Mouse (Mus musculus) liver, embryonic 14.5 days (tissue): ENCODE data around the gene Zfyve19. TPM values are rescaled to one million over a fixed set of nuclear protein-coding genes. Genes with fewer than 3 reads are reported as not detected.

Experiments
- ATAC-seq: fragments of 200-750 bp; cut with Nextera tagmentation; 2 replicates; pipeline ENCODE4 v1.8.0; 2017; ENCODE audit warnings: moderate number of reproducible peaks, mild to moderate bottlenecking, moderate library complexity; ENCODE audit not compliant: insufficient read depth
- DNase-seq, 3 experiments: peaks; one replicate each; pipeline ENCODE4 v3.0.0-alpha.2; 2012 to 2013; ENCODE audit warnings: low read depth in 3 of 3, low spot score in 3 of 3
- H3K27ac ChIP-seq: fragments of 300-500 bp; sonication (generic); 2 replicates; pipeline ENCODE4 v1.5.1; 2014; ENCODE audit warnings: moderate library complexity, mild to moderate bottlenecking, control low read depth, inconsistent platforms
- H3K27me3 ChIP-seq: fragments of 300-500 bp; sonication (generic); 2 replicates; pipeline ENCODE4 v1.6.1; 2014; ENCODE audit warnings: mild to moderate bottlenecking, low read length, moderate library complexity; ENCODE audit not compliant: control insufficient read depth, insufficient read depth
- H3K36me3 ChIP-seq: fragments of 300-500 bp; sonication (generic); replicated peaks from 2 replicates; pipeline ENCODE4 v1.6.1; 2014; ENCODE audit warnings: low read depth; ENCODE audit not compliant: control insufficient read depth, insufficient read depth
- H3K4me1 ChIP-seq, 2 experiments: fragments of 200-500 bp in 1 of 2; fragments of 300-500 bp in 1 of 2; sonication (generic) in 1 of 2; replicated peaks; 2 replicates each; pipeline ENCODE4 v1.6.1; 2012 to 2014; ENCODE audit warnings: antibody characterized with exemption in 1 of 2, inconsistent platforms in 1 of 2, low read length in 1 of 2; ENCODE audit not compliant: control insufficient read depth in 2 of 2, insufficient read depth in 2 of 2
- H3K4me2 ChIP-seq: fragments of 300-500 bp; sonication (generic); 2 replicates; pipeline ENCODE4 v1.6.1; 2014; ENCODE audit warnings: low read depth, mild to moderate bottlenecking, control low read depth, moderate library complexity
- H3K4me3 ChIP-seq, 2 experiments: fragments of 200-500 bp in 1 of 2; fragments of 300-500 bp in 1 of 2; sonication (generic) in 1 of 2; 2 replicates each; pipeline ENCODE4 v1.5.1; 2012 to 2014; ENCODE audit warnings: low read depth in 2 of 2, low read length in 2 of 2, mild to moderate bottlenecking in 2 of 2, control low read depth in 1 of 2, inconsistent platforms in 1 of 2, moderate library complexity in 1 of 2; ENCODE audit not compliant: insufficient read depth in 1 of 2
- H3K9ac ChIP-seq: fragments of 300-500 bp; sonication (generic); replicated peaks from 2 replicates; pipeline ENCODE4 v1.6.1; 2014; ENCODE audit warnings: mild to moderate bottlenecking, control low read depth, moderate library complexity
- H3K9me3 ChIP-seq: fragments of 300-500 bp; sonication (generic); 2 replicates; pipeline ENCODE4 v1.6.1; 2016; ENCODE audit warnings: low read length, mixed read lengths; ENCODE audit not compliant: control insufficient read depth
- CTCF ChIP-seq: IDR thresholded peaks from 2 replicates; pipeline ENCODE4 v1.5.1; 2016; ENCODE audit warnings: antibody characterized with exemption, low read depth, control low read depth
- EP300 ChIP-seq: IDR thresholded peaks from 2 replicates; pipeline ENCODE4 v1.6.1; 2016; ENCODE audit warnings: antibody characterized with exemption, low read depth
- WGBS: fragments of 180-500 bp; shearing (Covaris S2); extraction: QIAGEN DNeasy Blood & Tissue Kit; methylation state at CpG from one replicate; pipeline ENCODE4 v1.1.7; 2014; ENCODE audit not compliant: insufficient replicate concordance; 5-methylcytosine and 5-hydroxymethylcytosine counted together
- polyA plus RNA-seq, 2 experiments: library from polyadenylated mRNA; depleted of rRNA in 1 of 2; stranded (reverse) in 1 of 2; unstranded in 1 of 2; fragments of >200 nt; fragmentation: Nextera tagmentation in 1 of 2; extraction: Ambion mirVana in 1 of 2; gene quantifications; 2 replicates each; pipeline versions ENCODE4 v1.2.1 to v1.2.3; 2012 to 2014

Zfyve19 gene
- polyA plus RNA-seq, 2 experiments = 18.2 to 20.5 TPM

GRCm38 (mm10) chr2:119250826-119251478 lies 42.5 kb downstream of the Zfyve19 start:
- no peaks in the 10 kb centered on the region for H3K9me3 ChIP-seq
- peak overlapping the region; percentile 40 for H3K9ac ChIP-seq
- H3K4me3 ChIP-seq = 0 out of 4 replicates have a peak overlapping the region, but pooled peaks have one; percentile 0 to 14
- no peak overlapping the region for H3K27ac ChIP-seq
- TF ChIP-seq CTCF (peak; percentile 97), EP300 (no peak)
- H3K4me1 ChIP-seq = peaks cover 6% of the 10 kb centered on the region in 2 experiments; a peak in 3 of 4 replicates
- ATAC-seq (peak; percentile 64; the same call in 1 of the 2 replicates), DNase-seq (peak; percentile 75 to 79 (median 78))
- H3K27me3 ChIP-seq = peaks cover 3% of the 10 kb centered on the region
- H3K36me3 ChIP-seq = no peaks in the 10 kb centered on the region
- H3K4me2 ChIP-seq = peak overlapping the region; percentile 57
- 10% methylated on average over 11 of the region's 11 CpGs for WGBS

DNA sequence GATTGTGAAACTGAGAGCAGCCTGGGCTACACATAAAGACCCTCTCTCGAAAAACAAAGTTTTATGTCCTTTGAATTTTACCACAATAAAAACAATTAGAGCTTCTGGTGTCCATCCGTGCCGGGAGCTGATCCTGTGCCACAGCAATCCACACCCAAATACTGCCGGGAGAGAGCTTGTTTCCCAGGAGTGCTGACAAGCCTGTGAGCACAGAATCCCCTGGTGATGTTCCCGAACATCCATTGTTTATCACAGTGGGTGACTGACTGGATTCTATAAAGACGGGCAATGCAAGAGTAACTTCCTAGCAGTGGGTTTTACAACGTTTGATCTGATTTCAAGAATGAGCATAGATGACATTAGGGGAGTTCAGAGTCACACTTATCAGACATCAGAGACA lies 46.6 kb downstream of the Zfyve19 start:
- no peak overlapping the region for H3K4me3 ChIP-seq
- peaks cover 6% of the 10 kb centered on the region in 2 experiments; a peak in 3 of 4 replicates for H3K4me1 ChIP-seq
- TF ChIP-seq CTCF = no peak
- TF ChIP-seq EP300 = no peak
- WGBS = 29% methylated on average over 7 of the region's 7 CpGs
- H3K9ac ChIP-seq = no peak overlapping the region
- no peak for ATAC-seq
- peaks cover 3% of the 10 kb centered on the region for H3K27me3 ChIP-seq
- H3K4me2 ChIP-seq = no peak overlapping the region
- no peaks in the 10 kb centered on the region for H3K9me3 ChIP-seq
- no peaks in the 10 kb centered on the region for H3K36me3 ChIP-seq
- DNase-seq = no peak
- no peak overlapping the region for H3K27ac ChIP-seq

DNA sequence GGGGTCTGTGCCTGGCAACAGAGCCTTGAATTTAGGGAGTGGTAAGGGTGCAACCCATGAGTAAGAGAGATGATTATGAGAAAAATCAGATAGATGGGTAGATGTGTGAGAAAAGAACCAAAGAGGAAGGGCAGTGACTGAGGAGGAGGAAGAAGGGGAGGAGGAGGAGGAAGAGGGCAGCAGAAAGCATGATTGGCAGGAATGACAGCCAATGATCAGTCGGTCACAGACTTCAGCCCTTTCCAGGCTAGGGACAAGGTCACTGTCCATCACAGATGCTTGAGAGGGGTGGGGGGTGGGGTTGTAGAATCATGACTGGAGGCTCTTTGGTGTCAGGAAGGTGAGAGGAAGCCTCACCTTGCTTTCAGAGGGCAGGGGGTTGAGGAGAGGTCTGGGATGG lies 52.1 kb downstream of the Zfyve19 start:
- Histone ChIP-seq H3K36me3 (no peaks in the 10 kb centered on the region), H3K9ac (no peak overlapping the region), H3K27ac (no peak overlapping the region), H3K4me1 (no peaks in the 10 kb centered on the region), H3K27me3 (no peaks in the 10 kb centered on the region), H3K4me3 (no peak overlapping the region), H3K9me3 (no peaks in the 10 kb centered on the region), H3K4me2 (no peak overlapping the region)
- DNase-seq (no peak), ATAC-seq (no peak)
- no peak for TF ChIP-seq CTCF
- no peak for TF ChIP-seq EP300
- 44% methylated on average over 1 of the region's 1 CpGs for WGBS

DNA sequence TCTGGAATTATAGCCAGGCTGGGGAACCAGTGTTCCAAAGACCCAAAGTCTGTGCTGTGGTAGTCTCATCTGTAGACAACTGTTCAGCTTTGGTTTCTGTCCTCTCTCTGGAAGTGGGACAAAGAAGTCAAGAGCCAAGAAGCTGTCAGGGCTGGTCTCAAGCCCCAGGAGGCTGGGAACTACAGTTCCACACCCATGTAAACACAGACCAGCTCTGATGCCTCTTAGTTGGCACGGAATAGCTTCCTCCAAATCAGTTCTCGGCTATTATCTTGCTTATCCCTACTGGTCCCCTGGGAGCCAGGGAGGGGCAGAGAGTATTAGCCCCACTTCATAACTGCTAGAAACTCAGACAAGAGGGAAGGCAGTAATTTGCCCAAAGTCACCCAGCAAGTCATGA lies 52.9 kb downstream of the Zfyve19 start:
- Histone ChIP-seq H3K27ac (no peak overlapping the region), H3K9ac (no peak overlapping the region), H3K4me1 (no peaks in the 10 kb centered on the region), H3K4me3 (no peak overlapping the region), H3K4me2 (no peak overlapping the region), H3K27me3 (no peaks in the 10 kb centered on the region), H3K9me3 (no peaks in the 10 kb centered on the region), H3K36me3 (no peaks in the 10 kb centered on the region)
- TF ChIP-seq CTCF (no peak), EP300 (no peak)
- ATAC-seq (no peak), DNase-seq (no peak)
- WGBS = 48% methylated on average over 2 of the region's 2 CpGs

GRCm38 (mm10) chr2:119262978-119263377 lies 54.6 kb downstream of the Zfyve19 start:
- Histone ChIP-seq H3K4me2 (no peak overlapping the region), H3K36me3 (no peaks in the 10 kb centered on the region), H3K27ac (no peak overlapping the region), H3K9me3 (no peaks in the 10 kb centered on the region), H3K4me3 (no peak overlapping the region), H3K4me1 (no peaks in the 10 kb centered on the region), H3K27me3 (no peaks in the 10 kb centered on the region), H3K9ac (no peak overlapping the region)
- 18% methylated on average over 8 of the region's 8 CpGs for WGBS
- no peak for TF ChIP-seq CTCF
- TF ChIP-seq EP300 = no peak
- ATAC-seq (no peak), DNase-seq (no peak)
